Mouse (Mus musculus) heart, adult 2 months (tissue): ENCODE results near the gene Gpr82. TPM values are rescaled to one million over a fixed set of nuclear protein-coding genes. Genes with fewer than 3 reads are reported as not detected.

Source experiments
- DNase-seq, 2 experiments: peaks; one replicate each; pipeline ENCODE4 v3.0.0; 2021
- H3K27ac ChIP-seq: fragments of 200-600 bp; 2 replicates; pipeline ENCODE4 v1.8.1; 2022
- H3K27me3 ChIP-seq: fragments of 200-500 bp; 2 replicates; pipeline ENCODE4 v1.6.1; 2012; ENCODE audit warnings: mild to moderate bottlenecking, low read length, inconsistent platforms, mixed read lengths; ENCODE audit not compliant: control insufficient read depth, insufficient read depth
- H3K36me3 ChIP-seq: fragments of 200-500 bp; 2 replicates; pipeline ENCODE4 v1.6.1; 2012; ENCODE audit warnings: low read length, inconsistent platforms; ENCODE audit not compliant: control insufficient read depth, insufficient read depth
- H3K4me1 ChIP-seq: fragments of 200-500 bp; 2 replicates; pipeline ENCODE4 v1.6.1; 2011; ENCODE audit warnings: low read length; ENCODE audit not compliant: control insufficient read depth, insufficient read depth
- H3K4me3 ChIP-seq: fragments of 200-600 bp; 2 replicates; pipeline ENCODE4 v1.8.1; 2022
- H3K79me2 ChIP-seq: fragments of 200-500 bp; replicated peaks from 2 replicates; pipeline ENCODE4 v1.6.1; 2012; ENCODE audit warnings: mild to moderate bottlenecking, inconsistent platforms, low read length, moderate library complexity, mixed read lengths; ENCODE audit not compliant: control insufficient read depth, insufficient read depth
- H3K9ac ChIP-seq: fragments of 200-500 bp; 2 replicates; pipeline ENCODE4 v1.6.1; 2012; ENCODE audit warnings: low read depth, mild to moderate bottlenecking, control low read depth, inconsistent platforms, low read length, mixed read lengths
- CTCF ChIP-seq: fragments of 200-600 bp; IDR thresholded peaks from 2 replicates; pipeline ENCODE4 v1.8.1; 2022; ENCODE audit warnings: antibody characterized with exemption, mild to moderate bottlenecking, moderate library complexity
- EP300 ChIP-seq: fragments of 200-500 bp; IDR thresholded peaks from 2 replicates; pipeline ENCODE4 v1.6.1; 2011; ENCODE audit warnings: low read depth, low read length, control low read depth; ENCODE audit not compliant: insufficient read depth
- POLR2A ChIP-seq: fragments of 200-500 bp; IDR thresholded peaks from 2 replicates; pipeline ENCODE4 v1.6.1; 2011; ENCODE audit warnings: mild to moderate bottlenecking, low read depth, low read length, control low read depth; ENCODE audit not compliant: insufficient read depth
- WGBS: fragments of 180-500 bp; shearing (Covaris S2); methylation state at CpG from one replicate; pipeline ENCODE4 v1.1.7; 2018; 5-methylcytosine and 5-hydroxymethylcytosine counted together
- intact Hi-C: fragments of 180-260 bp; cut with DNase I; formaldehyde crosslinking; loops from one replicate; pipeline ENCODE4 v1.15.1; 2025
- long read RNA-seq: library from polyadenylated mRNA; stranded (forward); transcript quantifications from one replicate; pipeline ENCODE4 v2.0.0, GENCODE M21; 2021
- polyA plus RNA-seq: library from polyadenylated mRNA; depleted of rRNA; stranded (reverse); fragments of >200 nt; gene quantifications from 2 replicates; pipeline ENCODE4 v1.2.3, GENCODE M21; 2012; rRNA removed
- total RNA-seq, 2 experiments: library from RNA; stranded (reverse); gene quantifications; 2 replicates each; pipeline ENCODE4 v1.2.3; 2021

The Gpr82 gene
- not detected for total RNA-seq
- not detected in 2 replicates for polyA plus RNA-seq
- long read RNA-seq: 0 reads

DNA sequence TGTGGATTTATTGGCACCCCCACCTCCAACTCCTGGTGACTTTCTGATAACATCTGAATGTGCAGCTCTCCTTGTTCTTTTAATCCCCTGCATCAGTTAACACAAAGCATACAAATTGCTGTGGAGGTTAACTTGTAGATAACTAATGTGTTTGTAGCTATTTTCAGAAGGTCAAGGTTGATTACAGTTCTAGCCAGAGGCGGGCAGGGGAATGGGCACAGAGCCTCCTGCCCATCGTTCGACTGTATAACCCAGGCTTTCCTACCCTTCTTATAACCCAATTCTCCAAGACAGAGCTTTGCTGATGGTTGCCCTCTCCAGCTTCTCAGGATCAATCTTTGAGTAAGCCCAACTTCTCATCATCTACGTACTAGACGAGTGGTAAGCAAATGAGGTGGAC, at the start of gene Gpr82:
TSS of gene Gpr82 (plus strand) at position 301 of the 400 bp plus-strand sequence.
- Histone ChIP-seq H3K27ac (no peak within 1 kb of the TSS), H3K36me3 (no peaks in the 10 kb centered on the region), H3K4me3 (no peak within 1 kb of the TSS), H3K79me2 (no peaks in the 10 kb centered on the region), H3K27me3 (no peaks in the 10 kb centered on the region), H3K4me1 (no peaks in the 10 kb centered on the region; the same call in 1 of the 2 replicates), H3K9ac (no peak within 1 kb of the TSS)
- no peak for TF ChIP-seq EP300
- no peak for TF ChIP-seq CTCF
- no peak for TF ChIP-seq POLR2A
- WGBS: 89% methylated on average over 5 of the region's 5 CpGs
- intact Hi-C loops: no loop called here
- DNase-seq: no peak

DNA sequence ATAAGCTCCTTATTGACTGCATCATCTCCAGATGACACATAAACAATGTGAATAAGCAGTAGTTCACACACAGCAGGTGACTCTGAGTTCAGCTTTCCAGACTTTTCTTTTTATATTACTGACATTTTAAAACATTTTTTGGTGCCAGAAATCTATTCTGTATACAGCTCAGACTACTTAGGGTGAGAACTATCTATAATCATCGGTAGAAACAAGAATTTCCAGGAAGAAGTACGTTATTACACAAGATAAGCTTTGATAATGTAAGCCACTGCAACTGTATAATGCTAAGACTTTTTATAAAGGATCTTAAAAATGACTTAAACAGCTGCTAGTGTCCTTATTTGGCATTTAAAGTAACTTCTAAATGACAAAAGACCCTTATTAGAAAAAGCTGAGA, 49.0 kb upstream of the Gpr82 start:
- intact Hi-C loops: loop anchor here (5.0 kb wide), 1 partner anchor 35 kb away; no protein-coding TSS in a partner anchor

DNA sequence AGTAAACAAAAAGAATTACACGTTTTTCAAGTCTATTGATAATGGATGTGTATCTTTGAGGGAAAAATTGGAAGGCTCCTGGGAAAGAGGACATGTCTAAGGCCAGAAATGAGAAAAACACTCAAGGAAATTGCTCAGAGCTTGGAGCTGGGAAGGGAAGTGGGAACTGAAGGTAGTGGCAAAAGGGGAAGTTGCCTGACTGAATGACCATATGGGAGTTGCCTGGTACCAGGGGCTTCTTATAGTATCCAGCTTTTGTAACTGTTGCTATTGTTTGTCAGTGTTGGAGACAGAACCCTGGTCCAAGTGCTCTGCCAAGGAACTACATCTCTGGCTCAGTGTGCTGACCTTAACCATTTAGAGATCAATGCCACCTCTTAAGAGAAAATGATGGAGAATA, 44.4 kb upstream of the Gpr82 start:
- no peak for DNase-seq
- 33% methylated on average over 1 of the region's 1 CpGs for WGBS
- Histone ChIP-seq H3K27ac (peak overlapping the region; percentile 81), H3K79me2 (no peaks in the 10 kb centered on the region), H3K27me3 (no peaks in the 10 kb centered on the region), H3K9ac (no peak overlapping the region), H3K4me3 (no peak overlapping the region), H3K36me3 (peaks cover 3% of the 10 kb centered on the region), H3K4me1 (peaks cover 3% of the 10 kb centered on the region)
- intact Hi-C loops: loop anchor here (5.0 kb wide), 1 partner anchor 74 kb away; no protein-coding TSS in a partner anchor
- TF ChIP-seq POLR2A (no peak), EP300 (0 out of 2 replicates have a peak, but pooled peaks have one; percentile 18)

More for the DNA sequence above, 49.0 kb upstream of the Gpr82 start:
- Histone ChIP-seq H3K79me2 (no peaks in the 10 kb centered on the region), H3K27me3 (no peaks in the 10 kb centered on the region), H3K36me3 (no peaks in the 10 kb centered on the region), H3K4me3 (no peak overlapping the region), H3K4me1 (no peaks in the 10 kb centered on the region), H3K27ac (no peak overlapping the region; the same call in 1 of the 2 replicates), H3K9ac (no peak overlapping the region)
- WGBS: 35% methylated on average over 2 of the region's 2 CpGs
- no peak for TF ChIP-seq EP300
- no peak for TF ChIP-seq POLR2A
- TF ChIP-seq CTCF: no peak
- DNase-seq: no peak

DNA sequence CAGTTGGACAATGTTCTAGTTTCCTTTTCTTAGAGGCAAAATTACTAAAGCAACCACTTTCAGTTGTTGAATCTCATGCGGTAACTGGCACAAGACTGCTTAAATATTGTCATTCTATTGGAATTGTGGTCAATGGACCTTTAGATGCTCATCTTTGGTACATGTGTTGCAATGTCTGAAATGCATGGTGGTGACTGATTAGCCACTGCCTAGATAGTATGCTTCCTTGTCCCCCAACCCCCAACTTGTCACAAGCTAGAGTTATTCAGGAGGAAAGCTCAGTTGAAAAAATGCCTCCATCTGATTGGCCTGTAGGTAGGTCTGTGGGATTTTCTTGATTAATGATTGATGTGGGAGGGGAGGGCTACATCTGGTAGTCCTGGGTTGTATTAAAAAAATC, 43.9 kb upstream of the Gpr82 start:
- Histone ChIP-seq H3K79me2 (no peaks in the 10 kb centered on the region), H3K4me1 (peaks cover 3% of the 10 kb centered on the region), H3K4me3 (no peak overlapping the region), H3K9ac (no peak overlapping the region), H3K27me3 (no peaks in the 10 kb centered on the region), H3K27ac (peak overlapping the region; percentile 81), H3K36me3 (peaks cover 3% of the 10 kb centered on the region)
- WGBS: 75% methylated on average over 1 of the region's 1 CpGs
- DNase-seq: no peak
- TF ChIP-seq POLR2A: no peak
- TF ChIP-seq EP300: no peak
- intact Hi-C loops: loop anchor here (5.0 kb wide), 1 partner anchor 75 kb away; no protein-coding TSS in a partner anchor

DNA sequence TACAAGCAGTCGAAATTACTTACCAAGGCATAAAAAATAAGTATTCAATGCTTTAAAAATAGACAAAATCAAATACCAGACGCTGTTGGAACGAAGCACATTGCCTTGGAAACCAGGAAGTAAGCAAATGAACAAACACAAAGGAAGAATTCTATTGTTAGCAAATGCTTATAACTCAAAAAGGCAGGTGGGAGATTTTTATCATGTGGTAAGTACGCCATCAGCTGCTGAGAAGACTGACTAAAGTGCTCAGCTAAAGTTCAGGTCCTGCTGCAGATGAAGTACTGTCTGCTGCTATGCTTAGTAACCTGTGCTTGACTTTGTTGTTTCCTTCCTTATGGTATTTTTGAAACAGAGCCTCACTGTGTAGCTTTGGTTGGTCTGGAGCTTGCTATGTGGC, 42.7 kb upstream of the Gpr82 start:
- H3K4me3 ChIP-seq: no peak overlapping the region
- H3K9ac ChIP-seq: no peak overlapping the region
- TF ChIP-seq POLR2A (peak; percentile 29; the same call in 1 of the 2 replicates), EP300 (no peak)
- H3K4me1 ChIP-seq: peaks cover 3% of the 10 kb centered on the region
- intact Hi-C loops: loop anchor here (2.0 to 5.0 kb wide), 2 partner anchors 76 to 112 kb away; no protein-coding TSS in a partner anchor
- H3K27ac ChIP-seq: peak overlapping the region; percentile 81
- no peaks in the 10 kb centered on the region for H3K79me2 ChIP-seq
- H3K27me3 ChIP-seq: no peaks in the 10 kb centered on the region
- WGBS: 35% methylated on average over 4 of the region's 4 CpGs
- peaks cover 3% of the 10 kb centered on the region for H3K36me3 ChIP-seq
- DNase-seq: no peak

DNA sequence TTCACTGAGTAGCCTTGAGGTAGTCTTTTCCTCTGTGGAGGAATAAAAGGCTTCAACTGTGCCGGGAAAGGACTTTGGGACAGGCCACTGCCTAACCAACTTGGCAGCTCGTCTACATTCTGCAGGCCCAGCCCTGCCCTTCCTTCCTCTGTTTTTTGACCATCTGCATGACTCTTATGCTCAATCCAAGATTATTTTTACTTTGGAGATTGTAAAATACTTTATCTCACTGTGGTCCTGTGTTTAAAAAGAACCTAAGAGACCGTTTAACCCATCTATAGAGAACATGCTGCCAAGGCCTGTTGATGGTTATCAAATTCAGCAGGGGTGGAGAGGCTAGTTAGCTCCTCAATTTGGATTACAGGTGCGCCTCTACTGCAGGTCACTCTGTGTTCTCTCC, 39.7 kb upstream of the Gpr82 start:
- Histone ChIP-seq H3K4me1 (peaks cover 3% of the 10 kb centered on the region), H3K4me3 (no peak overlapping the region), H3K79me2 (no peaks in the 10 kb centered on the region), H3K9ac (no peak overlapping the region), H3K36me3 (peaks cover 5% of the 10 kb centered on the region), H3K27ac (peak overlapping the region; percentile 59), H3K27me3 (no peaks in the 10 kb centered on the region)
- DNase-seq: peak in 1 of 2 experiments; percentile 40
- intact Hi-C loops: loop anchor here (2.0 to 5.0 kb wide), 2 partner anchors 33 to 154 kb away; partner anchors contain the start of gene Nyx
- WGBS: 27% methylated on average over 4 of the region's 4 CpGs
- TF ChIP-seq EP300: 0 out of 2 replicates have a peak, but pooled peaks have one; percentile 47
- TF ChIP-seq POLR2A: 0 out of 2 replicates have a peak, but pooled peaks have one; percentile 20
- no peak for TF ChIP-seq CTCF
